Mouse (Mus musculus) ES-E14 (cell line): ENCODE data around the gene Grm4.

Experiments
- CHD2 ChIP-seq: IDR thresholded peaks from 2 replicates; pipeline ENCODE4 v1.6.1; 2014; ENCODE audit warnings: mild to moderate bottlenecking, low read depth, low read length, inconsistent platforms
- HCFC1 ChIP-seq: IDR thresholded peaks from 2 replicates; pipeline ENCODE4 v1.6.1; 2012; ENCODE audit warnings: low read length, inconsistent platforms, borderline replicate concordance; ENCODE audit not compliant: insufficient read depth
- MAFK ChIP-seq: IDR thresholded peaks from 2 replicates; pipeline ENCODE4 v1.6.1; 2014; ENCODE audit warnings: mild to moderate bottlenecking, low read depth, low read length, inconsistent platforms; ENCODE audit not compliant: insufficient read depth
- ZC3H11A ChIP-seq: IDR thresholded peaks from 2 replicates; pipeline ENCODE4 v1.6.1; 2012; ENCODE audit warnings: low read depth, mild to moderate bottlenecking, inconsistent platforms, low read length, borderline replicate concordance
- ZNF384 ChIP-seq: IDR thresholded peaks from 2 replicates; pipeline ENCODE4 v1.6.1; 2012; ENCODE audit warnings: low read depth, low read length, inconsistent platforms

DNA sequence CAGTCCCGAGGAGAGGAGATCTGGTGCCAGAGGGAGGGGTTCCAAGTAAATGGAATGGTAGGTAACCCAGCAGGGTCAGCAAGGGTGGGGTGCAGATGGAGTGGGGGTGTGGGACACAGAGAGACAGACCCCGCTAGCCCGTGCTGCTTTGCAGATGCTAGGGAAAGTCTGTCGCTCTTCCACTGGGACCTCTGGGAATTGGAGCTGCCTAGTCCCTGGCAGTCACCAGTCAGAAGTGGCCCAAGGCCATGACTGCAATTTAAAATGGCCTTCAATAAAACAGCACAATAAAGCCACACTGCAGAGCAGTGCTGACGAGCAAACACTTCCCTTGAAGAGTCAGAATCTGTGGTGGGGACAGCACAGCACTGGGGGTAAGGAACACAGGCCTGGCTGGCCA lies 127.3 kb downstream of the Grm4 start:
- TF ChIP-seq ZC3H11A: no peak
- TF ChIP-seq ZNF384: no peak
- no peak for TF ChIP-seq HCFC1
- no peak for TF ChIP-seq CHD2
- TF ChIP-seq MAFK: no peak
